Mouse (Mus musculus) stomach, postnatal 0 days (tissue): Measurements from ENCODE around the gene Zcrb1.

Experiments used
- CTCF ChIP-seq: IDR thresholded peaks from 2 replicates; pipeline ENCODE4 v1.5.1; 2016; ENCODE audit warnings: antibody characterized with exemption, low read depth, mild to moderate bottlenecking, moderate library complexity
- EP300 ChIP-seq: optimal IDR thresholded peaks from 2 replicates; pipeline ENCODE3; 2016; ENCODE audit warnings: antibody characterized with exemption

- TF ChIP-seq EP300 (no peak), CTCF (no peak)
Measured at GRCm38 (mm10) chr15:93412445-93412844, 14.3 kb upstream of the Zcrb1 start.
